Mouse (Mus musculus): Measurements from ENCODE around the gene Xpo6.

DNA sequence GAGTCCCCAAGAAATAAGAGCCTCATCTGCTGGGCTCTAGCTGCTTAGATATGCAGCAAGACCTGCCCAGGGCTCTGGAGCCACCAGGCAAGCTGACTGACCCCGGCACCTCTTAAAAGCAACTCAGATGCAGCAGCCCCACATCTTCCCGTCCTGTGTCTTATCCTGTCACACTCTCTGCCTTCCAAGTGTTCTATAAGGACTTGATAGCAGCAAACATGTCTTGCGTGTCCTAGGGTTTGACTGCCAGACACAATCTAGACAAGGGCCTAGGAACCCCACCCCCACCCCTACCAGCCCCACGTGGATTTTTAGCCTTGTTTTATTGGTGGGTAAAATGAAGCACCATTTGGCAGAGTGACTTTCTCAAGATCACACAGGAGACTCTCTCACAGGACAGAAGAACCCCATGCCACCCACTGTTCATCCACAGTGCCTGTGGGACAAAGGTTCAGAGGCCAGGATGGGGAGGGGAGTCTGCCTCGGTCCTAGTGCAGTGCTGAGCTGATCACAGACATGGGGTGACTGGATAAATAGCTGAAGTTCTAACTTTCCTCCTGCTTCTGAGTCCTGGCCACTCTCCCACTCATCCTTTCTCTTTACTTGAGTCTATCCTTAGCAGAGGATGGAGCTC lies 134.9 kb downstream of the Xpo6 start:
- no peak for TF ChIP-seq CTCF (IDR thresholded peaks at IDR 0.05)
- TF ChIP-seq EP300 (IDR thresholded peaks at IDR 0.05), result no peak

All from lung, postnatal 0 days (tissue).